In genomic region chr2:26508661-26509060, GRCm38 (mm10) we compare ENCODE assay signal across 12 mouse cellular contexts. TPM values are rescaled to one million over a fixed set of nuclear protein-coding genes. Genes with fewer than 3 reads are reported as not detected.
DNase-seq lines count a peak whose midpoint lies in the region; ATAC-seq and TF ChIP-seq lines count a peak whose summit lies in the region.
"Had no signal": no experiment of that assay in that cellular context is flagged by ENCODE, and none has a peak within 500 bp of the region (broad histone marks: within the 10 kb centered on the region; RNA-seq: fewer than 3 reads in every experiment).

No protein-coding gene starts in this region.

- H3K4me3 ChIP-seq in gastrocnemius, adult 2 months, result no peak overlapping the region
- no peak overlapping the region for H3K4me3 ChIP-seq in kidney, embryonic 15.5 days (replicated peaks)
- H3K4me3 ChIP-seq in brown adipose tissue, adult 24 weeks (ENCODE audit: insufficient read depth, low read depth, low read length), result no peak overlapping the region
- no peak overlapping the region for H3K4me3 ChIP-seq in intestine, embryonic 16.5 days (ENCODE audit: low read length)
- H3K4me3 ChIP-seq: forebrain, embryonic 15.5 days; heart, adult 2 months had no signal

- H3K27me3 ChIP-seq in kidney, embryonic 15.5 days, result no peaks in the 10 kb centered on the region
- 0 out of 2 replicates have a peak, but pooled peaks cover 2% of the 10 kb centered on the region for H3K27me3 ChIP-seq in intestine, embryonic 16.5 days (replicated peaks; ENCODE audit: control insufficient read depth, insufficient read depth, low read length)

- no peak overlapping the region for H3K9ac ChIP-seq in kidney, embryonic 15.5 days
- no peak overlapping the region for H3K9ac ChIP-seq in intestine, embryonic 16.5 days (ENCODE audit: low read depth, low read length)
- H3K9ac ChIP-seq: forebrain, embryonic 15.5 days had no signal

- H3K4me1 ChIP-seq in kidney, embryonic 15.5 days, result peaks cover 58% of the 10 kb centered on the region
- H3K4me1 ChIP-seq in brown adipose tissue, adult 24 weeks (ENCODE audit: control insufficient read depth, insufficient read depth, insufficient read length, low read length), result peaks cover 37% of the 10 kb centered on the region
- H3K4me1 ChIP-seq in intestine, embryonic 16.5 days (ENCODE audit: control insufficient read depth, insufficient read depth, low read length), result peaks cover 43% of the 10 kb centered on the region

- TF ChIP-seq CTCF in gastrocnemius, adult 2 months (IDR thresholded peaks at IDR 0.05), result no peak

- ATAC-seq in kidney, embryonic 15.5 days (replicated peaks; ENCODE audit: low FRiP score), result no peak
- no peak for ATAC-seq in intestine, embryonic 16.5 days
- ATAC-seq in cerebellum, adult (ENCODE audit: insufficient number of reproducible peaks, low FRiP score, low TSS enrichment), result no peak
- ATAC-seq: forebrain, embryonic 15.5 days had no signal

- DNase-seq in gastrocnemius, adult 2 months, result no peak
- no peak for DNase-seq in gastrocnemius, postnatal 36 days
- DNase-seq in kidney, adult 18-20 months, result no peak
- no peak for DNase-seq in adrenal gland, postnatal 25 days
- DNase-seq: adrenal gland, adult 8-10 months; heart, adult 2 months; right cerebral cortex, postnatal 14 days had no signal

- H3K36me3 ChIP-seq in kidney, embryonic 15.5 days, result no peaks in the 10 kb centered on the region
- no peaks in the 10 kb centered on the region for H3K36me3 ChIP-seq in intestine, embryonic 16.5 days (ENCODE audit: control insufficient read depth, insufficient read depth, low read length)
- H3K36me3 ChIP-seq: forebrain, embryonic 15.5 days had no signal

- H3K4me2 ChIP-seq in kidney, embryonic 15.5 days, result no peak overlapping the region
- H3K4me2 ChIP-seq in intestine, embryonic 16.5 days (ENCODE audit: low read depth, low read length), result no peak overlapping the region
- H3K4me2 ChIP-seq: forebrain, embryonic 15.5 days had no signal

- intact Hi-C loops in gastrocnemius, adult 2 months (cut with DNase I), result no loop called here
- intact Hi-C loops in gastrocnemius, postnatal 36 days (cut with DNase I), result no loop called here

- no peaks in the 10 kb centered on the region for H3K9me3 ChIP-seq in kidney, embryonic 15.5 days (replicated peaks)
- H3K9me3 ChIP-seq in intestine, embryonic 16.5 days (ENCODE audit: control insufficient read depth, low read length), result no peaks in the 10 kb centered on the region
- H3K9me3 ChIP-seq: forebrain, embryonic 15.5 days had no signal

- 62% methylated on average over 5 of the region's 5 CpGs for WGBS in kidney, embryonic 15.5 days
- WGBS in intestine, embryonic 16.5 days, result 68% methylated on average over 5 of the region's 5 CpGs

- peak overlapping the region; percentile 78; the same call in 1 of the 2 replicates for H3K27ac ChIP-seq in gastrocnemius, adult 2 months
- peak overlapping the region; percentile 97 for H3K27ac ChIP-seq in kidney, embryonic 15.5 days
- peak overlapping the region; percentile 44; the same call in 1 of the 2 replicates for H3K27ac ChIP-seq in brown adipose tissue, adult 24 weeks (replicated peaks; ENCODE audit: low read depth, low read length)
- H3K27ac ChIP-seq in intestine, embryonic 16.5 days (ENCODE audit: low read length), result peak overlapping the region; percentile 75; the same call in 1 of the 2 replicates
- H3K27ac ChIP-seq: forebrain, embryonic 15.5 days had no signal

RNA-seq across cellular contexts. Expression of gene Notch1, which starts 7.8 kb away (rescaled TPM):
- total RNA-seq in gastrocnemius, adult 2 months (2021), result 10 to 100 TPM in 1 of 2 experiments, 1 to 10 TPM in 1; 6.9 to 11.9 TPM
- 1 to 10 TPM; 7.7 to 8.0 TPM for total RNA-seq in gastrocnemius, postnatal 36 days (2021)
- 22.0 and 24.6 TPM in 2 replicates for polyA plus RNA-seq in kidney, embryonic 15.5 days (2015; fragmentation: Nextera tagmentation; extraction: Ambion mirVana)
- 5.6 and 8.9 TPM in 2 replicates for polyA plus RNA-seq in brown adipose tissue, adult 24 weeks (2012; ENCODE audit: insufficient read depth, insufficient read length, missing spikeins)
- polyA plus RNA-seq in intestine, embryonic 16.5 days (2015; fragmentation: Nextera tagmentation; extraction: Ambion mirVana), result 7.4 and 8.4 TPM in 2 replicates
- total RNA-seq in adrenal gland, postnatal 25 days (2021), result 17.7 and 24.8 TPM in 2 replicates

Comparison
In these comparisons a context has a peak if more than half of its experiments do, and no peak if none do; other contexts are left out.
1. H3K27ac ChIP-seq: peak in every context shown above with its lines; median percentile 97 in kidney, embryonic 15.5 days; 78 in gastrocnemius, adult 2 months; 75 in intestine, embryonic 16.5 days; 44 in brown adipose tissue, adult 24 weeks.